Mouse (Mus musculus): ENCODE measurements around the gene Satb2. TPM values are rescaled to one million over a fixed set of nuclear protein-coding genes. Genes with fewer than 3 reads are reported as not detected.

The Satb2 gene
- polyA plus RNA-seq, 1 experiment from 2014 or later: 62.5 TPM

- Histone ChIP-seq H3K4me3 (no peak overlapping the region), H3K4me1 (peaks cover 4% of the 10 kb centered on the region; the same call in 1 of the 2 replicates), H3K4me2 (replicated peaks) (no peak overlapping the region), H3K27ac (replicated peaks) (no peak overlapping the region), H3K9me3 (no peaks in the 10 kb centered on the region), H3K36me3 (no peaks in the 10 kb centered on the region; the same call in 1 of the 2 replicates), H3K9ac (replicated peaks) (no peak overlapping the region), H3K27me3 (no peaks in the 10 kb centered on the region)
- no peak for ATAC-seq (replicated peaks)
- WGBS: 85% methylated on average over 8 of the region's 8 CpGs
These were observed 128.0 kb downstream of the Satb2 start for GRCm38 (mm10) chr1:56850446-56850845.

GRCm38 (mm10) chr1:56846358-56846757, 132.1 kb downstream of the Satb2 start:
- WGBS: 96% methylated on average over 9 of the region's 9 CpGs
- H3K4me3 ChIP-seq: no peak overlapping the region
- H3K36me3 ChIP-seq: no peaks in the 10 kb centered on the region; the same call in 1 of the 2 replicates
- no peaks in the 10 kb centered on the region for H3K27me3 ChIP-seq
- H3K4me1 ChIP-seq: peaks cover 11% of the 10 kb centered on the region
- H3K4me2 ChIP-seq (replicated peaks): no peak overlapping the region
- no peak overlapping the region for H3K27ac ChIP-seq (replicated peaks)
- H3K9me3 ChIP-seq: no peaks in the 10 kb centered on the region
- no peak overlapping the region for H3K9ac ChIP-seq (replicated peaks)
- ATAC-seq (replicated peaks): no peak

- H3K4me1 ChIP-seq: peaks cover 11% of the 10 kb centered on the region
- no peak overlapping the region for H3K4me2 ChIP-seq (replicated peaks)
- ATAC-seq (replicated peaks): no peak
These were observed 132.8 kb downstream of the Satb2 start for GRCm38 (mm10) chr1:56845523-56846118.

GRCm38 (mm10) chr1:56844551-56845330, 133.7 kb downstream of the Satb2 start:
- ATAC-seq (replicated peaks): 0 out of 2 replicates have a peak, but pooled peaks have one; percentile 38
- Histone ChIP-seq H3K36me3 (no peaks in the 10 kb centered on the region; the same call in 1 of the 2 replicates), H3K9me3 (no peaks in the 10 kb centered on the region), H3K27me3 (no peaks in the 10 kb centered on the region), H3K4me2 (replicated peaks) (no peak overlapping the region), H3K4me3 (no peak overlapping the region), H3K4me1 (peaks cover 11% of the 10 kb centered on the region), H3K9ac (replicated peaks) (no peak overlapping the region), H3K27ac (replicated peaks) (no peak overlapping the region)
- WGBS: 18% methylated on average over 10 of the region's 10 CpGs

More at GRCm38 (mm10) chr1:56845523-56846118, 132.8 kb downstream of the Satb2 start:
- H3K9ac ChIP-seq (replicated peaks): no peak overlapping the region
- no peaks in the 10 kb centered on the region for H3K27me3 ChIP-seq
- H3K27ac ChIP-seq (replicated peaks): no peak overlapping the region
- no peak overlapping the region for H3K4me3 ChIP-seq
- H3K9me3 ChIP-seq: no peaks in the 10 kb centered on the region
- 65% methylated on average over 8 of the region's 8 CpGs for WGBS
- H3K36me3 ChIP-seq: no peaks in the 10 kb centered on the region; the same call in 1 of the 2 replicates

GRCm38 (mm10) chr1:56838901-56839300, 139.5 kb downstream of the Satb2 start:
- Histone ChIP-seq H3K27me3 (no peaks in the 10 kb centered on the region), H3K27ac (replicated peaks) (no peak overlapping the region), H3K4me3 (no peak overlapping the region), H3K4me1 (peaks cover 18% of the 10 kb centered on the region), H3K9ac (replicated peaks) (no peak overlapping the region), H3K9me3 (no peaks in the 10 kb centered on the region), H3K4me2 (replicated peaks) (no peak overlapping the region), H3K36me3 (no peaks in the 10 kb centered on the region)
- no peak for ATAC-seq (replicated peaks)
- 61% methylated on average over 1 of the region's 1 CpGs for WGBS

GRCm38 (mm10) chr1:56833984-56834900, 144.2 kb downstream of the Satb2 start:
- Histone ChIP-seq H3K4me2 (replicated peaks) (no peak overlapping the region), H3K27ac (replicated peaks) (peak overlapping the region; percentile 66), H3K4me3 (no peak overlapping the region), H3K9ac (replicated peaks) (no peak overlapping the region), H3K36me3 (peaks cover 14% of the 10 kb centered on the region; the same call in 1 of the 2 replicates), H3K9me3 (no peaks in the 10 kb centered on the region), H3K27me3 (no peaks in the 10 kb centered on the region), H3K4me1 (peaks cover 33% of the 10 kb centered on the region)
- 49% methylated on average over 6 of the region's 6 CpGs for WGBS
- peak; percentile 60 for ATAC-seq (replicated peaks)

- Histone ChIP-seq H3K27me3 (no peaks in the 10 kb centered on the region), H3K9me3 (no peaks in the 10 kb centered on the region), H3K27ac (replicated peaks) (peak overlapping the region; percentile 66), H3K4me1 (peaks cover 33% of the 10 kb centered on the region), H3K4me2 (replicated peaks) (peak overlapping the region; percentile 19; the same call in 1 of the 2 replicates), H3K4me3 (no peak overlapping the region), H3K36me3 (peaks cover 14% of the 10 kb centered on the region; the same call in 1 of the 2 replicates), H3K9ac (replicated peaks) (no peak overlapping the region)
- ATAC-seq (replicated peaks): peak; percentile 79
- WGBS: 1% methylated on average over 6 of the region's 6 CpGs
These were observed 145.1 kb downstream of the Satb2 start for GRCm38 (mm10) chr1:56833307-56833706.

GRCm38 (mm10) chr1:56832738-56833137, 145.7 kb downstream of the Satb2 start:
- ATAC-seq (replicated peaks): peak; percentile 20; the same call in 1 of the 2 replicates

GRCm38 (mm10) chr1:56822735-56823134, 155.7 kb downstream of the Satb2 start:
- Histone ChIP-seq H3K27me3 (no peaks in the 10 kb centered on the region), H3K9me3 (no peaks in the 10 kb centered on the region), H3K9ac (replicated peaks) (no peak overlapping the region), H3K4me1 (no peaks in the 10 kb centered on the region), H3K27ac (replicated peaks) (no peak overlapping the region), H3K36me3 (no peaks in the 10 kb centered on the region), H3K4me2 (replicated peaks) (no peak overlapping the region), H3K4me3 (no peak overlapping the region)
- WGBS: 86% methylated on average over 5 of the region's 5 CpGs
- no peak for ATAC-seq (replicated peaks)

More at GRCm38 (mm10) chr1:56832738-56833137, 145.7 kb downstream of the Satb2 start:
- H3K9ac ChIP-seq (replicated peaks): no peak overlapping the region
- H3K4me1 ChIP-seq: peaks cover 33% of the 10 kb centered on the region
- 59% methylated on average over 8 of the region's 8 CpGs for WGBS
- no peak overlapping the region for H3K4me2 ChIP-seq (replicated peaks)
- no peak overlapping the region for H3K4me3 ChIP-seq
- H3K9me3 ChIP-seq: no peaks in the 10 kb centered on the region
- peaks cover 14% of the 10 kb centered on the region; the same call in 1 of the 2 replicates for H3K36me3 ChIP-seq
- no peaks in the 10 kb centered on the region for H3K27me3 ChIP-seq
- H3K27ac ChIP-seq (replicated peaks): peak overlapping the region; percentile 66

- H3K36me3 ChIP-seq: no peaks in the 10 kb centered on the region
- no peaks in the 10 kb centered on the region for H3K4me1 ChIP-seq
- H3K9me3 ChIP-seq: no peaks in the 10 kb centered on the region
- 97% methylated on average over 3 of the region's 3 CpGs for WGBS
- H3K27ac ChIP-seq (replicated peaks): no peak overlapping the region
- H3K4me3 ChIP-seq: no peak overlapping the region
- no peak overlapping the region for H3K4me2 ChIP-seq (replicated peaks)
- no peak overlapping the region for H3K9ac ChIP-seq (replicated peaks)
- no peaks in the 10 kb centered on the region for H3K27me3 ChIP-seq
- no peak for ATAC-seq (replicated peaks)
These were observed 156.4 kb downstream of the Satb2 start for GRCm38 (mm10) chr1:56822025-56822424.

GRCm38 (mm10) chr1:56813506-56813905, 164.9 kb downstream of the Satb2 start:
- no peak overlapping the region for H3K4me2 ChIP-seq (replicated peaks)
- no peak overlapping the region for H3K27ac ChIP-seq (replicated peaks)
- H3K4me3 ChIP-seq: no peak overlapping the region
- H3K27me3 ChIP-seq: no peaks in the 10 kb centered on the region
- H3K4me1 ChIP-seq: peaks cover 9% of the 10 kb centered on the region; the same call in 1 of the 2 replicates
- H3K9me3 ChIP-seq: no peaks in the 10 kb centered on the region
- no peaks in the 10 kb centered on the region for H3K36me3 ChIP-seq
- ATAC-seq (replicated peaks): no peak
- no peak overlapping the region for H3K9ac ChIP-seq (replicated peaks)
